Mouse (Mus musculus): ENCODE results near the gene Olfr1135. TPM values are rescaled to one million over a fixed set of nuclear protein-coding genes. Genes with fewer than 3 reads are reported as not detected.

Olfr1135 gene
- polyA plus RNA-seq (2014; fragmentation: Nextera tagmentation; extraction: Ambion mirVana): not detected in 2 replicates

GRCm38 (mm10) chr2:87673564-87673963 is at the start of gene Olfr1135:
TSS of gene Olfr1135 (minus strand) at chr2:87673664.
- Histone ChIP-seq H3K27me3 (ENCODE audit: control insufficient read depth, insufficient read depth, low read length) (no peaks in the 10 kb centered on the region), H3K4me3 (ENCODE audit: low read depth, low read length) (no peak within 1 kb of the TSS), H3K9ac (ENCODE audit: low read length) (no peak within 1 kb of the TSS), H3K36me3 (ENCODE audit: control insufficient read depth, insufficient read depth, low read length) (no peaks in the 10 kb centered on the region), H3K9me3 (ENCODE audit: control insufficient read depth, low read length) (no peaks in the 10 kb centered on the region), H3K4me2 (ENCODE audit: low read depth, severe bottlenecking) (no peak within 1 kb of the TSS), H3K27ac (replicated peaks; ENCODE audit: low read depth, low read length) (no peak within 1 kb of the TSS), H3K4me1 (ENCODE audit: control insufficient read depth, insufficient read depth, low read length) (no peaks in the 10 kb centered on the region)
- ATAC-seq (ENCODE audit: insufficient number of reproducible peaks, low FRiP score, low TSS enrichment, low read depth) (no peak), DNase-seq (ENCODE audit: low spot score) (no peak)
- WGBS: 26% methylated on average over 1 of the region's 1 CpGs

- DNase-seq (ENCODE audit: low spot score) (no peak), ATAC-seq (ENCODE audit: insufficient number of reproducible peaks, low FRiP score, low TSS enrichment, low read depth) (no peak)
- H3K4me2 ChIP-seq (ENCODE audit: low read depth, severe bottlenecking): no peak within 1 kb of the TSS
- H3K27me3 ChIP-seq (ENCODE audit: control insufficient read depth, insufficient read depth, low read length): no peaks in the 10 kb centered on the region
- no peak within 1 kb of the TSS for H3K9ac ChIP-seq (ENCODE audit: low read length)
- H3K9me3 ChIP-seq (ENCODE audit: control insufficient read depth, low read length): no peaks in the 10 kb centered on the region
- H3K36me3 ChIP-seq (ENCODE audit: control insufficient read depth, insufficient read depth, low read length): no peaks in the 10 kb centered on the region
- no peaks in the 10 kb centered on the region for H3K4me1 ChIP-seq (ENCODE audit: control insufficient read depth, insufficient read depth, low read length)
- H3K27ac ChIP-seq (replicated peaks; ENCODE audit: low read depth, low read length): no peak within 1 kb of the TSS
- H3K4me3 ChIP-seq (ENCODE audit: low read depth, low read length): no peak within 1 kb of the TSS
These were observed 39.6 kb upstream of the Olfr1135 start, which contains the start of gene Olfr1137 for GRCm38 (mm10) chr2:87713079-87713478. TSS of gene Olfr1137 (minus strand) at chr2:87713179.

GRCm38 (mm10) chr2:87693847-87694246 is 20.4 kb upstream of the Olfr1135 start, which contains the start of gene Olfr1136:
TSS of gene Olfr1136 (minus strand) at chr2:87693947.
- Histone ChIP-seq H3K9ac (ENCODE audit: low read length) (no peak within 1 kb of the TSS), H3K27ac (replicated peaks; ENCODE audit: low read depth, low read length) (no peak within 1 kb of the TSS), H3K4me1 (ENCODE audit: control insufficient read depth, insufficient read depth, low read length) (no peaks in the 10 kb centered on the region), H3K4me3 (ENCODE audit: low read depth, low read length) (no peak within 1 kb of the TSS), H3K36me3 (ENCODE audit: control insufficient read depth, insufficient read depth, low read length) (no peaks in the 10 kb centered on the region), H3K9me3 (ENCODE audit: control insufficient read depth, low read length) (no peaks in the 10 kb centered on the region), H3K4me2 (ENCODE audit: low read depth, severe bottlenecking) (no peak within 1 kb of the TSS), H3K27me3 (ENCODE audit: control insufficient read depth, insufficient read depth, low read length) (no peaks in the 10 kb centered on the region)
- DNase-seq (ENCODE audit: low spot score): no peak
- ATAC-seq (ENCODE audit: insufficient number of reproducible peaks, low FRiP score, low TSS enrichment, low read depth): no peak

- ATAC-seq (ENCODE audit: insufficient number of reproducible peaks, low FRiP score, low TSS enrichment, low read depth): no peak
- DNase-seq (ENCODE audit: low spot score): no peak
- H3K4me1 ChIP-seq (ENCODE audit: control insufficient read depth, insufficient read depth, low read length): no peaks in the 10 kb centered on the region
- no peaks in the 10 kb centered on the region for H3K36me3 ChIP-seq (ENCODE audit: control insufficient read depth, insufficient read depth, low read length)
- no peak within 1 kb of the TSS for H3K4me3 ChIP-seq (ENCODE audit: low read depth, low read length)
- H3K27ac ChIP-seq (replicated peaks; ENCODE audit: low read depth, low read length): no peak within 1 kb of the TSS
- 94% methylated on average over 2 of the region's 2 CpGs for WGBS
- H3K4me2 ChIP-seq (ENCODE audit: low read depth, severe bottlenecking): no peak within 1 kb of the TSS
- no peaks in the 10 kb centered on the region for H3K27me3 ChIP-seq (ENCODE audit: control insufficient read depth, insufficient read depth, low read length)
- no peak within 1 kb of the TSS for H3K9ac ChIP-seq (ENCODE audit: low read length)
- H3K9me3 ChIP-seq (ENCODE audit: control insufficient read depth, low read length): no peaks in the 10 kb centered on the region
These were observed 15.1 kb downstream of the Olfr1135 start, which contains the start of gene Olfr1134 for GRCm38 (mm10) chr2:87658360-87658759. TSS of gene Olfr1134 (minus strand) at chr2:87658460.

- no peak within 1 kb of the TSS for H3K9ac ChIP-seq (ENCODE audit: low read length)
- no peaks in the 10 kb centered on the region for H3K9me3 ChIP-seq (ENCODE audit: control insufficient read depth, low read length)
- no peak for DNase-seq (ENCODE audit: low spot score)
- H3K36me3 ChIP-seq (ENCODE audit: control insufficient read depth, insufficient read depth, low read length): no peaks in the 10 kb centered on the region
- H3K27ac ChIP-seq (replicated peaks; ENCODE audit: low read depth, low read length): no peak within 1 kb of the TSS
- H3K4me1 ChIP-seq (ENCODE audit: control insufficient read depth, insufficient read depth, low read length): no peaks in the 10 kb centered on the region
- no peaks in the 10 kb centered on the region for H3K27me3 ChIP-seq (ENCODE audit: control insufficient read depth, insufficient read depth, low read length)
- H3K4me3 ChIP-seq (ENCODE audit: low read depth, low read length): no peak within 1 kb of the TSS
- H3K4me2 ChIP-seq (ENCODE audit: low read depth, severe bottlenecking): no peak within 1 kb of the TSS
- no peak for ATAC-seq (ENCODE audit: insufficient number of reproducible peaks, low FRiP score, low TSS enrichment, low read depth)
These were observed 26.2 kb downstream of the Olfr1135 start, which contains the start of gene Olfr1133 for GRCm38 (mm10) chr2:87647274-87647673. TSS of gene Olfr1133 (minus strand) at chr2:87647374.

- Histone ChIP-seq H3K4me1 (ENCODE audit: control insufficient read depth, insufficient read depth, low read length) (no peaks in the 10 kb centered on the region), H3K4me3 (ENCODE audit: low read depth, low read length) (no peak overlapping the region), H3K9me3 (ENCODE audit: control insufficient read depth, low read length) (no peaks in the 10 kb centered on the region), H3K9ac (ENCODE audit: low read length) (no peak overlapping the region), H3K27me3 (ENCODE audit: control insufficient read depth, insufficient read depth, low read length) (no peaks in the 10 kb centered on the region), H3K36me3 (ENCODE audit: control insufficient read depth, insufficient read depth, low read length) (no peaks in the 10 kb centered on the region), H3K27ac (replicated peaks; ENCODE audit: low read depth, low read length) (no peak overlapping the region), H3K4me2 (ENCODE audit: low read depth, severe bottlenecking) (no peak overlapping the region)
- ATAC-seq (ENCODE audit: insufficient number of reproducible peaks, low FRiP score, low TSS enrichment, low read depth) (no peak), DNase-seq (ENCODE audit: low spot score) (no peak)
These were observed 31.0 kb downstream of the Olfr1135 start for GRCm38 (mm10) chr2:87642441-87642840.

- DNase-seq (ENCODE audit: low spot score): no peak
- no peak for ATAC-seq (ENCODE audit: insufficient number of reproducible peaks, low FRiP score, low TSS enrichment, low read depth)
- Histone ChIP-seq H3K4me3 (ENCODE audit: low read depth, low read length) (no peak within 1 kb of the TSS), H3K9ac (ENCODE audit: low read length) (no peak within 1 kb of the TSS), H3K4me2 (ENCODE audit: low read depth, severe bottlenecking) (no peak within 1 kb of the TSS), H3K4me1 (ENCODE audit: control insufficient read depth, insufficient read depth, low read length) (no peaks in the 10 kb centered on the region), H3K36me3 (ENCODE audit: control insufficient read depth, insufficient read depth, low read length) (no peaks in the 10 kb centered on the region), H3K27ac (replicated peaks; ENCODE audit: low read depth, low read length) (no peak within 1 kb of the TSS), H3K9me3 (ENCODE audit: control insufficient read depth, low read length) (no peaks in the 10 kb centered on the region), H3K27me3 (ENCODE audit: control insufficient read depth, insufficient read depth, low read length) (no peaks in the 10 kb centered on the region)
These were observed 36.0 kb downstream of the Olfr1135 start, which contains the start of gene Olfr1132 for GRCm38 (mm10) chr2:87637435-87637834. TSS of gene Olfr1132 (minus strand) at chr2:87637535.

- DNase-seq (ENCODE audit: low spot score) (no peak), ATAC-seq (ENCODE audit: insufficient number of reproducible peaks, low FRiP score, low TSS enrichment, low read depth) (no peak)
- no peak within 1 kb of the TSS for H3K4me3 ChIP-seq (ENCODE audit: low read depth, low read length)
- 71% methylated on average over 3 of the region's 3 CpGs for WGBS
- no peaks in the 10 kb centered on the region for H3K9me3 ChIP-seq (ENCODE audit: control insufficient read depth, low read length)
- no peaks in the 10 kb centered on the region for H3K27me3 ChIP-seq (ENCODE audit: control insufficient read depth, insufficient read depth, low read length)
- H3K27ac ChIP-seq (replicated peaks; ENCODE audit: low read depth, low read length): no peak within 1 kb of the TSS
- H3K36me3 ChIP-seq (ENCODE audit: control insufficient read depth, insufficient read depth, low read length): no peaks in the 10 kb centered on the region
- no peak within 1 kb of the TSS for H3K9ac ChIP-seq (ENCODE audit: low read length)
- H3K4me1 ChIP-seq (ENCODE audit: control insufficient read depth, insufficient read depth, low read length): no peaks in the 10 kb centered on the region
- H3K4me2 ChIP-seq (ENCODE audit: low read depth, severe bottlenecking): no peak within 1 kb of the TSS
These were observed 46.7 kb downstream of the Olfr1135 start, which contains the start of gene Olfr1131 for GRCm38 (mm10) chr2:87626804-87627203. TSS of gene Olfr1131 (plus strand) at chr2:87627104.

All from limb, embryonic 11.5 days (tissue).